Mouse (Mus musculus) regulatory T cell (primary cell): ENCODE measurements around the gene Gm11127.

Experiments
- in situ Hi-C: fragments of 300-600 bp; cut with MboI, MseI; formaldehyde crosslinking; loops from one replicate; pipeline ENCODE4 v1.15.1; 2025; ENCODE audit warnings: high pct_unique_total_duplicates

Gm11127 gene

GRCm38 (mm10) chr17:36031583-36032331 lies 26.4 kb downstream of the Gm11127 start:
- in situ Hi-C loops, result loop anchor here (5.0 kb wide), 3 partner anchors 34 to 104 kb away; no protein-coding TSS in a partner anchor

GRCm38 (mm10) chr17:36030703-36031582 lies 27.2 kb downstream of the Gm11127 start:
- in situ Hi-C loops, result loop anchor here (5.0 kb wide), 3 partner anchors 34 to 104 kb away; no protein-coding TSS in a partner anchor

- in situ Hi-C loops, result loop anchor here (5.0 kb wide), 3 partner anchors 33 to 103 kb away; no protein-coding TSS in a partner anchor
Measured at GRCm38 (mm10) chr17:36030046-36030702, 28.0 kb downstream of the Gm11127 start.

GRCm38 (mm10) chr17:36028879-36029619 lies 29.1 kb downstream of the Gm11127 start:
- in situ Hi-C loops, result no loop called here

GRCm38 (mm10) chr17:36027663-36028062 lies 30.5 kb downstream of the Gm11127 start:
- in situ Hi-C loops, result no loop called here

- in situ Hi-C loops, result no loop called here
Measured at GRCm38 (mm10) chr17:36025901-36026300, 32.3 kb downstream of the Gm11127 start.

GRCm38 (mm10) chr17:36025197-36025596 lies 33.0 kb downstream of the Gm11127 start:
- in situ Hi-C loops, result no loop called here

- in situ Hi-C loops, result no loop called here
Measured at GRCm38 (mm10) chr17:36023710-36024654, 34.2 kb downstream of the Gm11127 start.

- in situ Hi-C loops, result no loop called here
Measured at GRCm38 (mm10) chr17:36022922-36023321, 35.2 kb downstream of the Gm11127 start.

- in situ Hi-C loops, result no loop called here
Measured at GRCm38 (mm10) chr17:36022098-36022497, 36.1 kb downstream of the Gm11127 start.

- in situ Hi-C loops, result no loop called here
Measured at GRCm38 (mm10) chr17:36021309-36021708, 36.9 kb downstream of the Gm11127 start.

GRCm38 (mm10) chr17:36020191-36021073 lies 37.7 kb downstream of the Gm11127 start, which contains the start of gene H2-T24:
Gene H2-T24, minus strand, starts transcription at chr17:36020560.
- in situ Hi-C loops, result no loop called here

GRCm38 (mm10) chr17:36019519-36019918 lies 38.7 kb downstream of the Gm11127 start:
- in situ Hi-C loops, result no loop called here

- in situ Hi-C loops, result no loop called here
Measured at GRCm38 (mm10) chr17:36018979-36019378, 39.2 kb downstream of the Gm11127 start.

- in situ Hi-C loops, result no loop called here
Measured at GRCm38 (mm10) chr17:36017046-36017445, 41.1 kb downstream of the Gm11127 start.

- in situ Hi-C loops, result no loop called here
Measured at GRCm38 (mm10) chr17:36014977-36015376, 43.2 kb downstream of the Gm11127 start.
